Mouse (Mus musculus): ENCODE measurements around the gene Kcnj6.

The Kcnj6 gene

DNA sequence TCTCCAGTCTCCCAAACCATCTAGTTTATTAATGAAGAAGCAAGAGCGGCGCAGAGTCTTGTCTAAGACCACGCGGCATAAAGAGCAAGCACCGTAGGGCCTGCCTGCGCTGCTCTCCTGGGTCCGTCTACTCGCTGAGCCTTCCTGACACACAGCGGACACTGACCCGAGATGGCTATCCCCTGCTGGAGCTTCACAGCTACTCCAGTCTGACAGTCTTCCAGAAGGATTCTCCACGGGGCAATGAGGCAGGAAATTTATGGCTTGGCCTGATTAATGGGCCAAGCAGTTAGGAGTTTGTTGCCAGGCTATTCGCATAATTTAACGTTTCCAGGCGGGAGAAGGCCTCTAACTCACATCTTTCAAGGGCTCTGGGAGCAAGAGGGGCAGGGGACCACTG is 283.0 kb downstream of the Kcnj6 start:
- no peak for DNase-seq (ENCODE audit: low spot score)

DNA sequence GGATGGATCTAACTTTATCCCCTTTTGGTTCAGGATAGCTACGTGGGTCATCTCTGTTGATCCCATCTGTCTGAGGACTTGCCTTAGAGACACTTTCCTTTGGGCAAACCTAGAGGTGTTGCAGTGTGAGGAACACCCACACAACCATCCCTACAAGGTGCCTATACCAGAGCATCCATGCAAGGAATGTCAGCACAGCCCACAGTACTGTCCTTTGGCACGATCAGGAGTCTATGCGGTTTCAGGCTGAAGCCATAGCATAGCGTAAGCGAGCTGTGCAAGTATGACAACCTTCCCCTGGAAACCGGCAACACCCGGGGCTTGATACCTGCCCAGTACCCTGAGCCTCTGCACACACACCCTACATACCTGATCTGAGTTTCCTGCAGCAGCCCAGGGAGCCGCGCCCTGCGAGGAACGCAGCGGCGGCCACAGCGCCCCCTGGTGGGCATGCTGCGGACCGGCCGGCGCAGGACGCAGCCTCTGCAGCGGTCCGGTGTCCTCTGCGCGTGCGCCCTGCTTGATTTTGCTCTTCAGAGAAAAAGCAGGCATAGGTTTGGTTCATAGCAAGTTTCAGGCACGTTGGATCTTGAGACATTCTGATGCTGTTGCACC is 283.9 kb downstream of the Kcnj6 start:
- DNase-seq (ENCODE audit: low spot score): no peak

DNA sequence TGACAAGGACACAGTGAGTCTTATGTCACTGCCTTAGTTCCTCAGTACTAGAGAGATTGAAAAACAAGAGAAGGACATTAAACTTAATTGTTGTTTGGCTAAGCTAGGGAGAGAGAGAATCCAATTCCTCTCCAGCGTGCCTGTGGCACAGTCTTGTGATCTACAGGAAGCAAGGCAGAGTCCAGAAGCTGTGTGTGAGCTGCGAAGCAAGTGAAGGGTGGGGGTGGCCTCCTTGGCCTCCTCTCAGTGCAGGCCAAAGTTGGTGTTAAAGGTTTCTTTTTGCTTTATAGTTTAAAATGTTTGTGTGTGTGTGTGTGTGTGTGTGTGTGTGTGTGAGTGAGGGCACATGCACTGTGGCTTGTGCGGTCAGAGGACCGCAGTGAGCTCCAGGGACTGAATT is 295.5 kb downstream of the Kcnj6 start:
- no peak for DNase-seq (ENCODE audit: low spot score)

DNA sequence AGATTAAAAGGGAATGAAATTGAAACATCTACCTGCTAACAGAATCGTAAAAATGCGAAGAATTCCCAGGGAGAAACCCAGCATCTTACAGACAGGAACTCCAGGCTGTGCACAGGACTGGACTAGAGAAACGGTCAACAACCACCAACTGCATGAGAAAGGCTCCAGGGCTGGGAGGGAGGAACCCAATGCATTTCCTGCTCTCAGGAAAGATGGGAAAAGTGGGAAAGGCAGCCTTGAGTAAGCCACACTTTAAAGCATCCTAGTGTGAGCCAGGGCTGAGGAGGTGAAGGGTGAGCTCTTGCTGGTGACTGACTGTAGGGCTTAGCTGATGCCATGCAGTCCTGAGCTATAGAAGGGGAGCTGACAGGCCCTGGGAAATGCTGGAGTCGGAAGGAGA is 296.4 kb downstream of the Kcnj6 start:
- no peak for DNase-seq (ENCODE audit: low spot score)

Data from MN1 (cell line).